Mouse (Mus musculus) ES-CJ7 (cell line): Measurements from ENCODE around the gene Ccr1.

Experiments
- DNase-seq: peaks from one replicate; pipeline ENCODE4 v3.0.0; 2011; ENCODE audit warnings: low read depth, low spot score

Gene Ccr1

GRCm38 (mm10) chr9:123956892-123957291 lies 11.6 kb downstream of the Ccr1 start:
- DNase-seq, result no peak

- no peak for DNase-seq
Measured at GRCm38 (mm10) chr9:123953551-123953950, 14.9 kb downstream of the Ccr1 start.

GRCm38 (mm10) chr9:123951176-123951575 lies 17.3 kb downstream of the Ccr1 start:
- no peak for DNase-seq

GRCm38 (mm10) chr9:123949432-123949831 lies 19.1 kb downstream of the Ccr1 start:
- no peak for DNase-seq

GRCm38 (mm10) chr9:123947815-123948214 lies 20.7 kb downstream of the Ccr1 start:
- DNase-seq, result no peak

GRCm38 (mm10) chr9:123942025-123942424 lies 26.5 kb downstream of the Ccr1 start:
- DNase-seq, result no peak

GRCm38 (mm10) chr9:123941316-123941715 lies 27.2 kb downstream of the Ccr1 start:
- no peak for DNase-seq

- DNase-seq, result no peak
Measured at GRCm38 (mm10) chr9:123940628-123941027, 27.9 kb downstream of the Ccr1 start.

GRCm38 (mm10) chr9:123940168-123940567 lies 28.3 kb downstream of the Ccr1 start:
- DNase-seq, result no peak

GRCm38 (mm10) chr9:123937989-123938388 lies 30.5 kb downstream of the Ccr1 start:
- no peak for DNase-seq

- DNase-seq, result peak; percentile 84
Measured at GRCm38 (mm10) chr9:123936604-123937280, 31.8 kb downstream of the Ccr1 start.

GRCm38 (mm10) chr9:123935776-123936175 lies 32.7 kb downstream of the Ccr1 start:
- peak; percentile 78 for DNase-seq

- DNase-seq, result peak; percentile 82
Measured at GRCm38 (mm10) chr9:123935346-123935745, 33.1 kb downstream of the Ccr1 start.

- DNase-seq, result peak; percentile 90
Measured at GRCm38 (mm10) chr9:123933716-123934445, 34.6 kb downstream of the Ccr1 start.

GRCm38 (mm10) chr9:123932911-123933675 lies 35.4 kb downstream of the Ccr1 start:
- DNase-seq, result peak; percentile 78

GRCm38 (mm10) chr9:123931761-123932700 lies 36.5 kb downstream of the Ccr1 start:
- peak; percentile 73 for DNase-seq

GRCm38 (mm10) chr9:123930926-123931325 lies 37.6 kb downstream of the Ccr1 start:
- no peak for DNase-seq

GRCm38 (mm10) chr9:123930476-123930875 lies 38.0 kb downstream of the Ccr1 start:
- peak; percentile 75 for DNase-seq

GRCm38 (mm10) chr9:123929936-123930335 lies 38.6 kb downstream of the Ccr1 start:
- peak; percentile 61 for DNase-seq

- peak; percentile 84 for DNase-seq
Measured at GRCm38 (mm10) chr9:123928759-123929246, 39.7 kb downstream of the Ccr1 start.
